Mouse (Mus musculus) macrophage (primary cell): Measurements from ENCODE around the gene Ms4a4d. TPM values are rescaled to one million over a fixed set of nuclear protein-coding genes. Genes with fewer than 3 reads are reported as not detected.
"Not testable (repeated sequence)": the region's sequence is repeated elsewhere in the genome, so short reads cannot be mapped to it uniquely, and the experiment has no call there.

ENCODE experiments used
- H3K27ac ChIP-seq: fragments of 350-480 bp; formaldehyde crosslinking; 2 replicates; pipeline ENCODE4 v1.9.0; 2021
- H3K36me3 ChIP-seq: fragments of 350-480 bp; formaldehyde crosslinking; 2 replicates; pipeline ENCODE4 v1.9.0; 2021; ENCODE audit errors: inconsistent target
- H3K4me3 ChIP-seq: fragments of 350-480 bp; formaldehyde crosslinking; 2 replicates; pipeline ENCODE4 v1.9.0; 2021; ENCODE audit errors: inconsistent target
- H3K79me2 ChIP-seq: fragments of 350-480 bp; formaldehyde crosslinking; 2 replicates; pipeline ENCODE4 v1.9.0; 2021; ENCODE audit errors: inconsistent target
- WGBS: methylation state at CpG from one replicate; pipeline ENCODE4 v1.1.7; 2026; ENCODE audit warnings: inconsistent platforms; ENCODE audit not compliant: missing documents; 5-methylcytosine and 5-hydroxymethylcytosine counted together
- polyA plus RNA-seq: library from polyadenylated mRNA; stranded (reverse); fragments of 250-400 nt; gene quantifications from 3 replicates; pipeline ENCODE4 v1.2.4, GENCODE M21; 2018; ENCODE audit warnings: inconsistent platforms
- total RNA-seq, 78 experiments: library from RNA; depleted of rRNA; stranded (reverse); fragments of 250-400 nt; gene quantifications; 1 replicate in 9 of 78; 2 replicates in 24 of 78; 3 replicates in 43 of 78; 4 replicates in 2 of 78; pipeline ENCODE4 v1.2.4; 2018; ENCODE audit warnings: inconsistent platforms in 56 of 78

The Ms4a4d gene
- total RNA-seq (2018; cell fraction: chromatin; rRNA removed), result under 1 TPM in 4 of 26 experiments, not detected in 22; 0.38 to 0.81 (median 0.64) TPM
- total RNA-seq (2018; cell fraction: cytosol; rRNA removed), result not detected
- 1 to 10 TPM in 1 of 26 experiments, under 1 TPM in 4, not detected in 21; 0.46 to 1.3 (median 0.65) TPM for total RNA-seq (2018; cell fraction: nucleus; rRNA removed)
- polyA plus RNA-seq, result not detected in 3 replicates

DNA sequence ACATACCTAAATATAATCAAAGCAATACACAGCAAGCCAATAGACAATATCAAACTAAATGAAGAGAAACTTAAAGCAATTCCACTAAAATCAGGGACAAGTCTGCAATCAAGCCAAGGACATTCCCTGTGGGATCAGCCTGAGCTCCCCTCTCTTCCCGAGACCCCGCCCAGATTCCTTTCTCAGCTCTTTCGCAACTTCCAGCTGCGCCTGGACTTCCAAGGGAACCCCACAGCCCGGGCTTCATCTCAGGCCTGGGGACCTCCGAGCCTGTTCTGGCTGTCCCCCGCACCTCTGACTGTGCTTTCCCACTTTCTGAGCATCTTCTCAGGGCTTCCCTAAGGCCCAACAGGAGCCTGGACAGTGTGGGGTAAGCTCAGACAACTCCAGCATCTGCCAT, at the start of gene Ms4a4d:
Gene Ms4a4d, plus strand, starts transcription at position 209 of the 400 bp plus-strand sequence.
- H3K27ac ChIP-seq, result no peak within 1 kb of the TSS

DNA sequence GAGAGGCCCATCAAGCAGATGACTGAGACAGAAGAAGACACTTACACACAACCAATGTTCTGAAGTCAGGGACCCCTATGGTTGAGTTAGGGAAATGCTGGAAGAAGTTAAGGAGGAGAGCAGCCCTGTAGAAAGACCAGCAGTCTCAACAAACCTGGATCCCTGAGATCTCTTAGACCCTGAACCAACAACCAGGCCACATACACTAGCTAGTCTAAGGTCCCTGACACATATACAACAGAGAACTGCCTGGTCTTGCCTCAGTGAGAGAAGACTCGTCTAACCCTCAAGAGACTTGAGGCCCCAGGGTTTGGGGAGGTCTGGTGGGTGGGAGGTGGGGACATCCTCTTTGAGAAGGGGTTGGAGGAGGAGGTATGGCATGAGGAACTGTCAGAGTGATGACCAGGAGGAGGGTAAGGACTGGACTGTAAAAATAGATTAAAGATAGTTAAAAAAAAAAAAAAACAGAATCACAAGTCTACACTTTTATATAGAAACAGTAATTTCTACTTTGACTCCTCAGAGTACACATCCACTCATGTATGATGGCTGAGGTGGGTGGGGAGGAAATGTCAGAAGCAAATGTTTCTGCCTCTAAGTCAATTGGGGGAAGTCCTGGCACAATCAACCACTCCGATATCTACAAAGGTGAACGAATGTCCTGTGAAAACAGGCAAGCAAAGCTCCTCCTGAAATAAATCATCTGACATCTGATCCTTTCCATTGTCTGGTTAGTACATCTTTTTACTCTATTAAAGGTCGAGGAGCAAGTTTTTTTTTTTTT, 45.0 kb upstream of the Ms4a4d start:
- 93% methylated on average over 4 of the region's 4 CpGs for WGBS
- Histone ChIP-seq H3K36me3 (no peaks in the 10 kb centered on the region), H3K27ac (no peak overlapping the region), H3K79me2 (no peaks in the 10 kb centered on the region), H3K4me3 (no peak overlapping the region)

More for the DNA sequence above, at the start of gene Ms4a4d:
- Histone ChIP-seq H3K36me3 (no peaks in the 10 kb centered on the region), H3K4me3 (no peak within 1 kb of the TSS), H3K79me2 (no peaks in the 10 kb centered on the region)
- WGBS, result 87% methylated on average over 7 of the region's 7 CpGs

DNA sequence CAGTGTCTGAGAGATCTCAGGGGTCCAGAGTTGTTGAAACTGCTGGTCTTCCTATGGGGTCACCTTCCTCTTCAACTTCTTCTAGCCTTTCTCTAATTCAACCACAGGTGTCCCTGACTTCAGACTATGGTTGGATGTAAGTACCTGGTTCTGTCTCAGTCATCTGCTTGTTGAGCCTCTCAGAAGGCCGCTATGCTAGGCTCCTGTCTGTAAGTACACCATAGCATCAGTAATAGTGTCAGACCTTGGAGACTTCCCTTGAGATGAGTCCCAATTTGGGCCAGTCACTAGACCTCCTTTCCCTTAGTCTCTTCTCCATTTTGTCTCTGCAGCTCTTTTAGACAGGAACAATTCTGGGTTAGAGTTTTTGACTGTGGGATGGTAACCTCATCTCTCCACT, 43.9 kb upstream of the Ms4a4d start:
- H3K4me3 ChIP-seq, result no peak overlapping the region
- no peaks in the 10 kb centered on the region for H3K36me3 ChIP-seq
- H3K27ac ChIP-seq, result no peak overlapping the region
- 89% methylated on average over 1 of the region's 1 CpGs for WGBS
- no peaks in the 10 kb centered on the region for H3K79me2 ChIP-seq

DNA sequence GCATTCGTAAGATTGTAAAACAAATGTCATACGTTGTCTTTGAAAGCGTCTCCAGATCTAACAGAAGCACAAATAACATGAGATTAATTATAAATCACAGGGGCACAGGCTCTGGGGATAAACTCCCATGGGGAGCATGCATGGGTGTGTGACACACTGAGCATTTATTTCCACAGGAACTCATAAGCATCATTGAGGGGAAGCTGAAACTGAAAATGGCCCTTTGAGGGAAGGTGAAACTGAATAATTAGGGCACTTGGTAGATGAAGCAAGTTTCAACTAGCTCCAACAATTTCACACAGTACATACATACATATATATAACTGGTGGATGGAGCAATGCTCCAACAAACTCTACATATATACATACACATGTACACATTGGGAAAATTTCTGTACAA, 42.1 kb upstream of the Ms4a4d start:
- peak overlapping the region; percentile 1; the same call in 1 of the 2 replicates for H3K27ac ChIP-seq
- no peak overlapping the region for H3K4me3 ChIP-seq
- WGBS, result 96% methylated on average over 3 of the region's 3 CpGs
- no peaks in the 10 kb centered on the region for H3K79me2 ChIP-seq
- H3K36me3 ChIP-seq, result no peaks in the 10 kb centered on the region

DNA sequence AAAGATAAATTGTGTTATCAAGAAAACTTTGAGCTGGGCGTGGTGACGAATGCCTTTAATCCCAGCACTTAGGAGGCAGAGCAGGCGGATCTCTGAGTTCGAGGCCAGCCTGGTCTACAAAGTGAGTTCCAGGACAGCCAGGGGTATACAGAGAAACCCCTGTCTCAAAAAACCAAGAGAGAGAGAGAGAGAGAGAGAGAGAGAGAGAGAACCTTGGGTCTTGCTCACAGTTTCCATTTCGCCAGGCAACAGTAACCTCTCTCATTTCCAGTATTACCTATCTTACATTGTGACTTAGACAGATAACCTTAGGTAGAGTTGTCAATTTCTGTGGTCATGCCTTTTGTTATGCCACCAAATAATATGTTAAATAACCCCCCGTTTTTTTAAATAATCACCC, 40.2 kb upstream of the Ms4a4d start:
- Histone ChIP-seq H3K79me2 (no peaks in the 10 kb centered on the region), H3K27ac (no peak overlapping the region), H3K36me3 (no peaks in the 10 kb centered on the region), H3K4me3 (no peak overlapping the region)
- 100% methylated on average over 6 of the region's 6 CpGs for WGBS

DNA sequence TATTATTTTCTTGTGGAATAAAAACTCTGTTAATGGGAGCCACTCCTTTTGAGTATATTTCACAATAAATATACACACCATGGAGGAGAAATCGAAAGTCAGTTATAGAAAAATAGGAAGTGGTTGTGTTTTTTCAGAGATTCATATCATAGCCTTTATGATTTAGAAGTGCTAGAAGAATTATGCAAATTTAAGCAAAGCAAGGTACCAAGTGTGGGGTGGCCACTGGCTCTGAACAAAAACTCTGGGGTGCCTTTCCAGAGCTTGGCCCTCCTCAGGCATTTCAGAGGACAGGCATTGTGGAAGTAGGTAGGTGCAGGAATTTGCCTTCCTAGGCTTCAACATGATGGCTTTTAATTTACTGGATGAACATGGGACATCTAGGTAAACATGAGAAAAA, 39.3 kb upstream of the Ms4a4d start:
- not testable (repeated sequence) for H3K79me2 ChIP-seq, H3K36me3 ChIP-seq, H3K4me3 ChIP-seq
- H3K27ac ChIP-seq, result peak overlapping the region; percentile 39
- WGBS, result 0% methylated on average over 1 of the region's 1 CpGs

DNA sequence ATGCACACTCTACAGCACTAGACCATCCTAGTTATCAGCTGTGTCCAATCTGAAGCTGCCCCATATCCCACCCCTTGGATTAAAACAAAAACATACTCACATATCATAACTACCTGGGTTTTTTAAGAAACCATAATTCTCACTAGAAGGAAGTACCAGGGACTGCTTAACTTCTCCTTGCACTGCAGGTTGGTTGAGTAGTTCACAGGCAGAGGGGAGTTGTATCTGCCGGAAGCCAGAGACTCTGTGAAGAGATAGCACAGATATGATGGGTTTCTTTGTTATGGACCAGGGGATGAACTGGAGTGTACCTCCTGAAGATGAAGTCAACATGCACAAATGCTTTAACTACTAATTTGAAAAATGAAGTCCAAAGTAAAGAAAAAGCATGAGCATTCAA, 35.8 kb upstream of the Ms4a4d start:
- no peak overlapping the region for H3K4me3 ChIP-seq
- no peaks in the 10 kb centered on the region for H3K36me3 ChIP-seq
- 86% methylated on average over 1 of the region's 1 CpGs for WGBS
- H3K27ac ChIP-seq, result no peak overlapping the region
- H3K79me2 ChIP-seq, result no peaks in the 10 kb centered on the region

DNA sequence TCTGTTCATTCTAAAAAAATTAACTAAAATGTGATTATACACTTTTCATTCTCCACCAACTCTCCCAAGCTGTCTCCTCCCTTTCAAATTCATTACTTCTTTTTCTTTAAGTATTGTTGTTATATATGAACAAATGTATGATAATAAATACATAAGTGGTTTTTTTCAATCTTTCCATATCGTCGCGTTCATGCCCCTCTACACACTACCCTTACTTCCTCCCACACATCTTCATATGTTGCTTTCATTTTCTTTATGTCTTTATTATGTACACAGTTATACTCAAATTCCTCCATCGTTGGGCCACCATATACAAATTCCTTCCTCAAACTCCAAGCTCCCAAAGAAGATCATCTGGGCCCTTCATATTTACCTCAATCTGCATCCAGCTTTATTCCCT, 35.3 kb upstream of the Ms4a4d start:
- no peak overlapping the region for H3K4me3 ChIP-seq
- no peaks in the 10 kb centered on the region for H3K79me2 ChIP-seq
- H3K36me3 ChIP-seq, result no peaks in the 10 kb centered on the region
- WGBS, result 71% methylated on average over 4 of the region's 4 CpGs
- H3K27ac ChIP-seq, result no peak overlapping the region

DNA sequence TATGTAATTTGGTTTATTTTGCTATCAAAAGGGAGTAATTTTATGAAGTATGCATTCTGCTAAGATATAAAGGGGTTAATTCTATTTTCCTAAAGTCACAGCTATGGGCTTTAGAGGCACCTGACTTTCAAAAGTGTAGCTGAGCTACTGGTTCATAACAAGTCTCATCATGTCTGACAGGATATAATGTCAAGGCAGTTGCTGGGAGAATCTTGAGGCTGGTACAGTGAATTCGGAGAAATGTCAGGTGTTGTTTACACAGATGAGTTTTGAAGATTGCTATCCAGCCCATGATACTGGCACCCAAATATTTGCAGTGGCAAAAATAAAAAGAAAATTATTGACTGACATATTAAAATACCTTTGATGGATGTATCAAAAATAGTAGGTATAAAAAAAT, 31.7 kb upstream of the Ms4a4d start:
- 90% methylated on average over 1 of the region's 1 CpGs for WGBS

DNA sequence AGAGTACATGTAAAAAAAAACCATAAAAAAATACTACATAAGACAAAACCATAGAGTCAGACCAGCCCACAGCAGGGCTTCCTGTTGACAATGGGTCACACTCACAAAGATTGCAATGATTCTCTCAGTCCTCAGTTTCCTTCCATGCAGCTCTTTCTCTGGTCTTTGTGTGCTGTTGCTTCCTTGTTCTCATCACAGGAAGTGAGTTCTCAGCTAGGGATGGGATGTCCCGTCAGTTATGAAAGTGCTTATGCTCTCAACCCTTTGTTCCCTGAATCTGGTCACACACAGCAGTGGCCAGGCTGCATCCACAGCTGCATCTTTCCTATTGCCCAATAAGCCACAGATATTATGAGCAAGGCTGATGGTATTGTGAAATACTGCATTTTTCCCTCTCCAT, 23.1 kb upstream of the Ms4a4d start:
- Histone ChIP-seq H3K36me3 (no peaks in the 10 kb centered on the region), H3K27ac (peak overlapping the region; percentile 90), H3K79me2 (peaks cover 24% of the 10 kb centered on the region; the same call in 1 of the 2 replicates), H3K4me3 (no peak overlapping the region; the same call in 1 of the 2 replicates)
- 0% methylated on average over 1 of the region's 1 CpGs for WGBS

More for the DNA sequence above, 31.7 kb upstream of the Ms4a4d start:
- Histone ChIP-seq H3K79me2 (no peaks in the 10 kb centered on the region), H3K27ac (no peak overlapping the region), H3K36me3 (peaks cover 7% of the 10 kb centered on the region; the same call in 1 of the 2 replicates), H3K4me3 (no peak overlapping the region)

DNA sequence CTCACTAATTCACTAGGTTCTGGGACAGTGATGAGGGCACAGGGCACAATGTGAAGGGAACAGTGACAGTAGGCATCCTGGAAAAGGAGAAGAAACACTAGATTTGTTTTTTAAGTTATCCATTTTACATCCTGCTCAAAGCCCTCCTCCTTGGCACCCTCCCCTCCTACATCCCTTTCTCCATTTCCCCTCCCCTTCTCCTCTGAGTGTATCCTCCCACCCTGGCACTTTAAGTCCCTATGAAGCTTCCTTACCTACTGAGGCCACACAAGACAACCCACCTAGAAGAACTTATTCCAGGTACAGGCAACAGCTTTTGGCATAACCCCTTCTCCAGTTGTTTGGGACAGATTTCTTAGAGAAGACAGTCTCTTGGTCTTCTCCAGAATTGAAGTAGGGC, 20.4 kb upstream of the Ms4a4d start, which contains the start of gene Ms4a6b:
Gene Ms4a6b, plus strand, starts transcription at position 267 of the 400 bp plus-strand sequence.
- no peak within 1 kb of the TSS for H3K4me3 ChIP-seq
- H3K36me3 ChIP-seq, result peaks cover 7% of the 10 kb centered on the region; the same call in 1 of the 2 replicates
- peaks cover 46% of the 10 kb centered on the region for H3K79me2 ChIP-seq
- peak within 1 kb of the TSS; percentile 92 for H3K27ac ChIP-seq

DNA sequence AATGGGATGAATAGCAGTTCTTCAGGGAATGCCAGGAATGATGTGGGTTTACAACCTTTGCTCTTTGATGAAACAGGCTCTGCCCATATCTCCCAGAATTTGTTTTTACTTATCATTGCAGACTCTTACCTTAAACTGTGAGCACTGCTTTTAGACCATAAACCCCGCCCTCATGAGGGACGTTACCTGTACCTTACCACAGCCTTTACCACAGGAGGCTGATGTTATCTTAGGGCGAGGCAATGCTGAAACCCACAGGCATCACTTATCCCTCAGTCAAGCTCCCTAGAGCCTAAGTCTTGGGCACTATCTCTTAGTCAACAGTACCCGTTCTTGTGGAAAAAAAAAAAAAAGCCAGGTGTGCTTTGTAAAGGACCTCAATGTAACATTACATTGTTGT, 19.8 kb upstream of the Ms4a4d start:
- peaks cover 46% of the 10 kb centered on the region for H3K79me2 ChIP-seq
- no peak overlapping the region for H3K4me3 ChIP-seq
- H3K27ac ChIP-seq, result peak overlapping the region; percentile 92
- H3K36me3 ChIP-seq, result peaks cover 11% of the 10 kb centered on the region; the same call in 1 of the 2 replicates
- 45% methylated on average over 4 of the region's 4 CpGs for WGBS

DNA sequence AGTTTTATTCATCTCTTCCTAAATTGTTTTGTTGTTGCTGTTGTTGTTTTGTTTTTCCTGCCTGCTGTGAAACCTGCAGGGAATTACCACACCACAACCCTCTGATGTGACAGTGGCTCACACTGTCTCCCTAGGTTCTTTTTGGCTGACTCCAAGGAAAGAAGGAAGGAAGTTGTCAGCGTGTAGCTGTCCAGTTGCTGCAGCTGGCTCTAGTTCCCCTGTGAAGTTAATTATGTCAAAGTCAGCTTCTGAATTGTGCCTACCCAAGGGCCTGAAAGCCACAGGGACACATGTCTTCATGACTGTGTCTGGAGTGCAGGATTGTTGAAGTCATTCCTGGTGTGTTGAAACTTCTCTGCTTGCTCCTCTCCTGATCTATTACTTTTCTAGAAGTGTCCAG, 19.2 kb upstream of the Ms4a4d start:
- 0% methylated on average over 1 of the region's 1 CpGs for WGBS
- not testable (repeated sequence) for H3K4me3 ChIP-seq
- Histone ChIP-seq H3K27ac (peak overlapping the region; percentile 92), H3K79me2 (peaks cover 46% of the 10 kb centered on the region), H3K36me3 (peaks cover 11% of the 10 kb centered on the region; the same call in 1 of the 2 replicates)

DNA sequence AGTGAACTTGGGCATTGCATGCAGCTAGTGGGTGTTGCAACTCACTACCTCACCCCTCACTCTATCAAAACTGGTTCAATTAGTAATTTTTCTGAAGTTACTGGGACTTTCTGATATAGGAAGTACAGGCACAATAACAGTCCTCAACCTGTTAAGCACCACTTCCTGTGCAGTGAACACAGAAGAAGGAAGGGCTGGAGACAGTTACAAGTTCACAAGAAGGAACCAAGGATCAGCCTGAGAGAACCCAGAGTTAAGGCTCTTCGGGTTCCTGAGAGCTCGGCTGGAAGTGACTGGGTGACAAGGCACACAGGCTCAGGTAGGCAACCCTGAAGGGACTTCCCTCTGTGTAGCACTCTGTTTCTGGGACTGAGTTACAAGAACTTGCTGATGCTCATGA, 18.2 kb upstream of the Ms4a4d start:
- peaks cover 53% of the 10 kb centered on the region for H3K79me2 ChIP-seq
- H3K4me3 ChIP-seq, result peak overlapping the region; percentile 45
- 0% methylated on average over 2 of the region's 2 CpGs for WGBS
- peaks cover 15% of the 10 kb centered on the region; the same call in 1 of the 2 replicates for H3K36me3 ChIP-seq
- H3K27ac ChIP-seq, result peak overlapping the region; percentile 92

DNA sequence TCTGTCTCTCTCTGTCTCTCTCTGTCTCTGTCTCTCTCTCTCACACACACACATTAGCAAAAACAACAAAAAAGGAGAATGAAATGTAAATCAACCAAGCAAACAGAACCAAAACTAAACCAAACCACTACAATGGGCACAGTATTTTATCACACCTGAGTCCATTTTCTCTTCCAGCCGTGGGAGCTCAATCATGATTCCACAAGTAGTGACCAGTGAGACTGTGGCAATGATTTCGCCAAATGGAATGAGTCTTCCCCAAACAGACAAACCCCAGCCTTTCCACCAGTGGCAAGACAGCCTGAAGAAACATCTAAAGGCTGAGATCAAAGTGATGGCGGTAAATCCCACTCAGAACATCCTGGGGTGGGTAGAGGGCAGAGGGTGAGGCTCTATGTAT, 16.5 kb upstream of the Ms4a4d start:
- H3K79me2 ChIP-seq, result peaks cover 57% of the 10 kb centered on the region
- 81% methylated on average over 2 of the region's 3 CpGs for WGBS
- H3K27ac ChIP-seq, result no peak overlapping the region
- H3K4me3 ChIP-seq, result no peak overlapping the region
- peaks cover 31% of the 10 kb centered on the region for H3K36me3 ChIP-seq
